Mouse (Mus musculus): ENCODE measurements around the gene Gm21976.

Gene Gm21976

GRCm38 (mm10) chr13:98290719-98291118 lies 11.0 kb downstream of the Gm21976 start:
- in situ Hi-C loops (cut with MboI; ENCODE audit: unreplicated experiment in 2 of 2) = loop anchor here in 1 of 2 experiments (25.0 kb wide), 1 partner anchor 1753 kb away; the partner anchor contains the start of genes Col4a3bp and Polk

- in situ Hi-C loops (cut with MboI; ENCODE audit: unreplicated experiment in 2 of 2) = loop anchor here in 1 of 2 experiments (25.0 kb wide), 1 partner anchor 1754 kb away; the partner anchor contains the start of genes Col4a3bp and Polk
Measured at GRCm38 (mm10) chr13:98291712-98292111, 12.0 kb downstream of the Gm21976 start.

GRCm38 (mm10) chr13:98296072-98296471 lies 16.4 kb downstream of the Gm21976 start:
- in situ Hi-C loops (cut with MboI; ENCODE audit: unreplicated experiment in 2 of 2) = loop anchor here in 1 of 2 experiments (5.0 to 25.0 kb wide), 2 partner anchors 264 to 1759 kb away; partner anchors contain the start of genes Col4a3bp and Polk

- in situ Hi-C loops (cut with MboI; ENCODE audit: unreplicated experiment in 2 of 2) = loop anchor here in 1 of 2 experiments (5.0 to 25.0 kb wide), 2 partner anchors 266 to 1761 kb away; partner anchors contain the start of genes Col4a3bp and Polk
Measured at GRCm38 (mm10) chr13:98297883-98298482, 18.3 kb downstream of the Gm21976 start.

GRCm38 (mm10) chr13:98298833-98299758 lies 19.4 kb downstream of the Gm21976 start:
- in situ Hi-C loops (cut with MboI; ENCODE audit: unreplicated experiment in 2 of 2) = loop anchor here in 1 of 2 experiments (5.0 to 25.0 kb wide), 2 partner anchors 267 to 1762 kb away; partner anchors contain the start of genes Col4a3bp and Polk

- in situ Hi-C loops (cut with MboI; ENCODE audit: unreplicated experiment in 2 of 2) = loop anchor here (25.0 kb wide), 2 partner anchors 807 to 1032 kb away; partner anchors contain the start of genes Mrps27 (in 1 of the 2) and Ptcd2 (in 1 of the 2)
Measured at GRCm38 (mm10) chr13:98305257-98305656, 25.6 kb downstream of the Gm21976 start.

GRCm38 (mm10) chr13:98306393-98306792 lies 26.7 kb downstream of the Gm21976 start:
- in situ Hi-C loops (cut with MboI; ENCODE audit: unreplicated experiment in 2 of 2) = loop anchor here (25.0 kb wide), 2 partner anchors 806 to 1031 kb away; partner anchors contain the start of genes Mrps27 (in 1 of the 2) and Ptcd2 (in 1 of the 2)

- in situ Hi-C loops (cut with MboI; ENCODE audit: unreplicated experiment in 2 of 2) = loop anchor here (25.0 kb wide), 2 partner anchors 805 to 1030 kb away; partner anchors contain the start of genes Mrps27 (in 1 of the 2) and Ptcd2 (in 1 of the 2)
Measured at GRCm38 (mm10) chr13:98306852-98307475, 27.3 kb downstream of the Gm21976 start.

- in situ Hi-C loops (cut with MboI; ENCODE audit: unreplicated experiment in 2 of 2) = loop anchor here (25.0 kb wide), 2 partner anchors 804 to 1029 kb away; partner anchors contain the start of genes Mrps27 (in 1 of the 2) and Ptcd2 (in 1 of the 2)
Measured at GRCm38 (mm10) chr13:98308004-98308403, 28.3 kb downstream of the Gm21976 start.

- in situ Hi-C loops (cut with MboI; ENCODE audit: unreplicated experiment in 2 of 2) = loop anchor here (25.0 kb wide), 2 partner anchors 804 to 1029 kb away; partner anchors contain the start of genes Mrps27 (in 1 of the 2) and Ptcd2 (in 1 of the 2)
Measured at GRCm38 (mm10) chr13:98308724-98309123, 29.0 kb downstream of the Gm21976 start.

- in situ Hi-C loops (cut with MboI; ENCODE audit: unreplicated experiment in 2 of 2) = loop anchor here (5.0 to 25.0 kb wide), 4 partner anchors 44 to 1026 kb away; partner anchors contain the start of genes Ankra2 (in 1 of the 2), Mrps27 (in 1 of the 2), Ptcd2 (in 1 of the 2) and Utp15 (in 1 of the 2)
Measured at GRCm38 (mm10) chr13:98311597-98311996, 31.9 kb downstream of the Gm21976 start.

- in situ Hi-C loops (cut with MboI; ENCODE audit: unreplicated experiment in 2 of 2) = loop anchor here (5.0 to 25.0 kb wide), 4 partner anchors 46 to 1024 kb away; partner anchors contain the start of genes Ankra2 (in 1 of the 2), Mrps27 (in 1 of the 2), Ptcd2 (in 1 of the 2) and Utp15 (in 1 of the 2)
Measured at GRCm38 (mm10) chr13:98313631-98314030, 33.9 kb downstream of the Gm21976 start.

- in situ Hi-C loops (cut with MboI; ENCODE audit: unreplicated experiment in 2 of 2) = loop anchor here (10.0 to 25.0 kb wide), 3 partner anchors 50 to 1022 kb away; partner anchors contain the start of genes Ankra2 (in 1 of the 2), Mrps27 (in 1 of the 2), Ptcd2 (in 1 of the 2) and Utp15 (in 1 of the 2)
Measured at GRCm38 (mm10) chr13:98315124-98315523, 35.4 kb downstream of the Gm21976 start.

GRCm38 (mm10) chr13:98316140-98316479 lies 36.4 kb downstream of the Gm21976 start:
- in situ Hi-C loops (cut with MboI; ENCODE audit: unreplicated experiment in 2 of 2) = loop anchor here (10.0 to 25.0 kb wide), 3 partner anchors 51 to 1021 kb away; partner anchors contain the start of genes Ankra2 (in 1 of the 2), Mrps27 (in 1 of the 2), Ptcd2 (in 1 of the 2) and Utp15 (in 1 of the 2)

- in situ Hi-C loops (cut with MboI; ENCODE audit: unreplicated experiment in 2 of 2) = loop anchor here (10.0 to 25.0 kb wide), 3 partner anchors 52 to 1021 kb away; partner anchors contain the start of genes Ankra2 (in 1 of the 2), Mrps27 (in 1 of the 2), Ptcd2 (in 1 of the 2) and Utp15 (in 1 of the 2)
Measured at GRCm38 (mm10) chr13:98316480-98317245, 37.0 kb downstream of the Gm21976 start, which contains the start of gene Btf3. Btf3 (minus strand) TSS chr13:98317006.

- in situ Hi-C loops (cut with MboI; ENCODE audit: unreplicated experiment in 2 of 2) = loop anchor here (10.0 to 25.0 kb wide), 3 partner anchors 52 to 1020 kb away; partner anchors contain the start of genes Ankra2 (in 1 of the 2), Mrps27 (in 1 of the 2), Ptcd2 (in 1 of the 2) and Utp15 (in 1 of the 2)
Measured at GRCm38 (mm10) chr13:98317246-98317677, 37.6 kb downstream of the Gm21976 start.

GRCm38 (mm10) chr13:98317911-98318310 lies 38.2 kb downstream of the Gm21976 start:
- in situ Hi-C loops (cut with MboI; ENCODE audit: unreplicated experiment in 2 of 2) = loop anchor here (10.0 to 25.0 kb wide), 3 partner anchors 53 to 1019 kb away; partner anchors contain the start of genes Ankra2 (in 1 of the 2), Mrps27 (in 1 of the 2), Ptcd2 (in 1 of the 2) and Utp15 (in 1 of the 2)

- in situ Hi-C loops (cut with MboI; ENCODE audit: unreplicated experiment in 2 of 2) = no loop called here
Measured at GRCm38 (mm10) chr13:98325034-98325433, 45.3 kb downstream of the Gm21976 start.

Data from v-Abl transformed pro-B cells (cell line).